Mouse (Mus musculus): ENCODE data around the gene Anks1b. TPM values are rescaled to one million over a fixed set of nuclear protein-coding genes. Genes with fewer than 3 reads are reported as not detected.

Anks1b gene
- polyA plus RNA-seq, 1 experiment = 0.19 TPM

DNA sequence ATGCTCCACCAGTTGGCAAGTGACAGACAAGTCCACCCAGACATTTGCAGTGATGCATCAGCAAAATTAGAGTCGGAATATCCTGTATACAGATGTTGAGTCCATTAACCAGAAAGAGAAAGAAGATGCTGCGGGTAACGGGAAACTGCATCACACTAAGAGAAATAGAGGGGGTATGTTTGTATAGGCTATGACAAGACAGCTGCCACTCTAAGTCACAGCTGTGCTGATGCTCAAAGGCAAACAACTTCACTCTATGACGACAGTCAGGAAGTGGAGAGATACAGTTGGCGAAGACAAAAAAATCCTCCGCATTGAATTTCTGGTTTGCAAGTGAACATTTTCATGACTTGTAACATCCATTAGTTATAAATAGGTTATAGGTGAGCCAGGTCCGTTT, 897.7 kb downstream of the Anks1b start:
- TF ChIP-seq CTCF (IDR thresholded peaks at IDR 0.05; ENCODE audit: extremely low read depth, insufficient read depth, insufficient read length, insufficient replicate concordance) (no peak), POLR2A (IDR thresholded peaks at IDR 0.05; ENCODE audit: low read depth, low read length) (no peak)
- no peak for DNase-seq (ENCODE audit: low read depth in 1 of 2, low spot score in 2 of 2)
- WGBS = 59% methylated on average over 7 of the region's 7 CpGs
- Histone ChIP-seq H3K27ac (ENCODE audit: insufficient read depth, low read length) (no peak overlapping the region), H3K36me3 (ENCODE audit: control insufficient read depth, insufficient read depth, low read length) (no peaks in the 10 kb centered on the region), H3K4me3 (ENCODE audit: extremely low read depth, insufficient read depth, insufficient read length) (no peak overlapping the region), H3K27me3 (ENCODE audit: control insufficient read depth, insufficient read depth, low read length) (no peaks in the 10 kb centered on the region), H3K4me1 (ENCODE audit: control insufficient read depth, insufficient read depth, insufficient read length) (no peaks in the 10 kb centered on the region)

DNA sequence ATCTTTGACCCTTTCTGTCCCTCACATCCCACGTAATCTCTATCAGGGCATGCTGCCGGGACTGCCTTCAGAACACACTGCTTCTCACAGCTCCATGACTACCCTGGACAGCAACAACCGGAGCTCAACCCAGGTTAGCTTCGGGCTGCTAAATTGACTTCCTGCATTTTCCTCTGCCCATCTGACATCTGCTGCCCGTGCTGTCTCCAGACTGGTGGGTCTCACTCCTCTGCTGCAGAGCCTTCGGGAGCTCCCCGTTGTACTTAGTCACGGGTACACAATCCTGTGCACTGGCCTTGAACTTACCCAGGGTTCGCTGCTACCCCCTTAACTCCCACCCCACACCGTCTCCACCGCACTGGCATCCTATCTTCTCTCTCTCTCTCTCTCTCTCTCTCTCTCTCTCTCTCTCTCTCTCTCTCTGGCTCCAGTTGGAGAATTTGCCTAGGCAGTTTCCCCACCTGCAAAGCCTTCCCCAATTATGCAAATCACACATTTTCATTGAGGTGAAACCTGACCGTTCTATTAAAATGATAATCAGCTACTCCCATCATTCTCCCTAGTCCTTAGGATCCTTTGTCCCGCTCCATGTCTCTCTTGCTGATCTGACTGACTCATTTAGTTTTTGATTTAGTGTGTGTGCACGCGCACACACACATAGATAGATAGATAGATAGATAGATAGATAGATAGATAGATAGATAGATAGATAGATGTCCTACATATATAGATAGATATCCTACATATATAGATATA, 898.3 kb downstream of the Anks1b start:
- Histone ChIP-seq H3K4me3 (ENCODE audit: extremely low read depth, insufficient read depth, insufficient read length) (no peak overlapping the region), H3K36me3 (ENCODE audit: control insufficient read depth, insufficient read depth, low read length) (no peaks in the 10 kb centered on the region), H3K4me1 (ENCODE audit: control insufficient read depth, insufficient read depth, insufficient read length) (no peaks in the 10 kb centered on the region), H3K27ac (ENCODE audit: insufficient read depth, low read length) (no peak overlapping the region), H3K27me3 (ENCODE audit: control insufficient read depth, insufficient read depth, low read length) (no peaks in the 10 kb centered on the region)
- TF ChIP-seq CTCF (IDR thresholded peaks at IDR 0.05; ENCODE audit: extremely low read depth, insufficient read depth, insufficient read length, insufficient replicate concordance) (no peak), POLR2A (IDR thresholded peaks at IDR 0.05; ENCODE audit: low read depth, low read length) (no peak)
- 14% methylated on average over 15 of the region's 15 CpGs for WGBS
- no peak for DNase-seq (ENCODE audit: low read depth in 1 of 2, low spot score in 2 of 2)

GRCm38 (mm10) chr10:90779561-90780400, 906.5 kb downstream of the Anks1b start:
- WGBS = 70% methylated on average over 13 of the region's 13 CpGs
- H3K4me3 ChIP-seq (ENCODE audit: extremely low read depth, insufficient read depth, insufficient read length) = no peak overlapping the region
- H3K36me3 ChIP-seq (ENCODE audit: control insufficient read depth, insufficient read depth, low read length) = no peaks in the 10 kb centered on the region
- H3K27ac ChIP-seq (ENCODE audit: insufficient read depth, low read length) = no peak overlapping the region
- TF ChIP-seq POLR2A (IDR thresholded peaks at IDR 0.05; ENCODE audit: low read depth, low read length) (no peak), CTCF (IDR thresholded peaks at IDR 0.05; ENCODE audit: extremely low read depth, insufficient read depth, insufficient read length, insufficient replicate concordance) (no peak)
- no peak for DNase-seq (ENCODE audit: low read depth in 1 of 2, low spot score in 2 of 2)
- H3K4me1 ChIP-seq (ENCODE audit: control insufficient read depth, insufficient read depth, insufficient read length) = no peaks in the 10 kb centered on the region
- no peaks in the 10 kb centered on the region for H3K27me3 ChIP-seq (ENCODE audit: control insufficient read depth, insufficient read depth, low read length)

- WGBS = 76% methylated on average over 4 of the region's 4 CpGs
- Histone ChIP-seq H3K36me3 (ENCODE audit: control insufficient read depth, insufficient read depth, low read length) (no peaks in the 10 kb centered on the region), H3K4me3 (ENCODE audit: extremely low read depth, insufficient read depth, insufficient read length) (no peak overlapping the region), H3K27ac (ENCODE audit: insufficient read depth, low read length) (no peak overlapping the region), H3K4me1 (ENCODE audit: control insufficient read depth, insufficient read depth, insufficient read length) (no peaks in the 10 kb centered on the region), H3K27me3 (ENCODE audit: control insufficient read depth, insufficient read depth, low read length) (no peaks in the 10 kb centered on the region)
- no peak for DNase-seq (ENCODE audit: low read depth in 1 of 2, low spot score in 2 of 2)
- TF ChIP-seq POLR2A (IDR thresholded peaks at IDR 0.05; ENCODE audit: low read depth, low read length) (no peak), CTCF (IDR thresholded peaks at IDR 0.05; ENCODE audit: extremely low read depth, insufficient read depth, insufficient read length, insufficient replicate concordance) (no peak)
These were observed 911.8 kb downstream of the Anks1b start for GRCm38 (mm10) chr10:90784981-90785650.

- TF ChIP-seq CTCF (IDR thresholded peaks at IDR 0.05; ENCODE audit: extremely low read depth, insufficient read depth, insufficient read length, insufficient replicate concordance) (no peak), POLR2A (IDR thresholded peaks at IDR 0.05; ENCODE audit: low read depth, low read length) (no peak)
- H3K36me3 ChIP-seq (ENCODE audit: control insufficient read depth, insufficient read depth, low read length) = no peaks in the 10 kb centered on the region
- no peaks in the 10 kb centered on the region for H3K4me1 ChIP-seq (ENCODE audit: control insufficient read depth, insufficient read depth, insufficient read length)
- no peaks in the 10 kb centered on the region for H3K27me3 ChIP-seq (ENCODE audit: control insufficient read depth, insufficient read depth, low read length)
- DNase-seq (ENCODE audit: low read depth in 1 of 2, low spot score in 2 of 2) = no peak
- H3K4me3 ChIP-seq (ENCODE audit: extremely low read depth, insufficient read depth, insufficient read length) = no peak overlapping the region
- 86% methylated on average over 8 of the region's 8 CpGs for WGBS
- no peak overlapping the region for H3K27ac ChIP-seq (ENCODE audit: insufficient read depth, low read length)
These were observed 912.4 kb downstream of the Anks1b start for GRCm38 (mm10) chr10:90785680-90786079.

DNA sequence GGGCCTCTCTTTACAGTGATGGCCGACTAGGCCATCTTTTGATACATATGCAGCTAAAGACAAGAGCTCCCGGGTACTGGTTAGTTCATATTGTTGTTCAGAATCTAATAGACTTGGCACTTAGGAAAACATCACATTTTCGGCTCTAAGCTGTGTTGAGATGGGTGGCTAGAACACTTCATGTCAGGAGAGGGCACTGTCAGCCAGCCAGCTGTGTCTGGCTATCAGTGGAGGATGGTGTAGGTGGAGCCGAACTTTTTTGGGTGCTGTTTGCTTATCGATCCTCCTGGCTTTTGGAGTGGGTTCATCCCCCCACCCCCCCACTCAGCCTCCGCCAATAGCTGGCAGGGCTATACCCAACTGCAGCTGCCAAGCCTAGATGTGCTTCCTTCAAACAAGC, 929.8 kb downstream of the Anks1b start:
- Histone ChIP-seq H3K4me3 (ENCODE audit: extremely low read depth, insufficient read depth, insufficient read length) (no peak overlapping the region), H3K27ac (ENCODE audit: insufficient read depth, low read length) (no peak overlapping the region), H3K4me1 (ENCODE audit: control insufficient read depth, insufficient read depth, insufficient read length) (no peaks in the 10 kb centered on the region), H3K27me3 (ENCODE audit: control insufficient read depth, insufficient read depth, low read length) (no peaks in the 10 kb centered on the region), H3K36me3 (ENCODE audit: control insufficient read depth, insufficient read depth, low read length) (no peaks in the 10 kb centered on the region)
- DNase-seq (ENCODE audit: low read depth in 1 of 2, low spot score in 2 of 2) = no peak
- WGBS = 57% methylated on average over 6 of the region's 6 CpGs
- no peak for TF ChIP-seq CTCF (IDR thresholded peaks at IDR 0.05; ENCODE audit: extremely low read depth, insufficient read depth, insufficient read length, insufficient replicate concordance)
- no peak for TF ChIP-seq POLR2A (IDR thresholded peaks at IDR 0.05; ENCODE audit: low read depth, low read length)
